In genomic region chr10:75160171-75160900, GRCm38 (mm10) we compare ENCODE assay signal across 12 mouse cellular contexts. TPM values are rescaled to one million over a fixed set of nuclear protein-coding genes. Genes with fewer than 3 reads are reported as not detected.
DNase-seq lines count a peak whose midpoint lies in the region; ATAC-seq lines count a peak whose summit lies in the region.
"Had no signal": no experiment of that assay in that cellular context is flagged by ENCODE, and none has a peak within 500 bp of the region (broad histone marks: within the 10 kb centered on the region; RNA-seq: fewer than 3 reads in every experiment).

No protein-coding gene starts in this region.

- no peaks in the 10 kb centered on the region for H3K27me3 ChIP-seq in limb, embryonic 11.5 days (ENCODE audit: control insufficient read depth, insufficient read depth, low read length)
- H3K27me3 ChIP-seq in limb, embryonic 10.5 days (ENCODE audit: low read depth, poor library complexity, severe bottlenecking) = no peaks in the 10 kb centered on the region
- H3K27me3 ChIP-seq: embryonic facial prominence, embryonic 13.5 days; heart, embryonic 13.5 days; intestine, embryonic 15.5 days had no signal

- no peaks in the 10 kb centered on the region for H3K4me1 ChIP-seq in limb, embryonic 11.5 days (ENCODE audit: control insufficient read depth, insufficient read depth, low read length)
- H3K4me1 ChIP-seq in limb, embryonic 10.5 days = no peaks in the 10 kb centered on the region
- H3K4me1 ChIP-seq: embryonic facial prominence, embryonic 13.5 days; heart, embryonic 13.5 days had no signal

- H3K9me3 ChIP-seq in limb, embryonic 11.5 days (ENCODE audit: control insufficient read depth, low read length) = no peaks in the 10 kb centered on the region
- no peaks in the 10 kb centered on the region for H3K9me3 ChIP-seq in limb, embryonic 10.5 days (replicated peaks)
- H3K9me3 ChIP-seq: embryonic facial prominence, embryonic 13.5 days; heart, embryonic 13.5 days; intestine, embryonic 15.5 days had no signal

- no peak overlapping the region for H3K4me2 ChIP-seq in limb, embryonic 11.5 days (ENCODE audit: low read depth, severe bottlenecking)
- H3K4me2 ChIP-seq: embryonic facial prominence, embryonic 13.5 days; heart, embryonic 13.5 days; intestine, embryonic 15.5 days had no signal

- peak; percentile 33 for DNase-seq in CD4-positive, CD25-positive, alpha-beta regulatory T cell, adult 2 months (ENCODE audit: low read depth, low spot score)
- no peak for DNase-seq in limb, embryonic 11.5 days (ENCODE audit: low spot score)
- no peak for DNase-seq in limb, embryonic 10.5 days (ENCODE audit: low spot score)
- DNase-seq in ZHBTc4 (ENCODE audit: low read depth, low spot score) (peak; percentile 65), MN1 (ENCODE audit: low spot score) (no peak)
- DNase-seq in kidney, postnatal 36 days = peak; percentile 76 to 85
- DNase-seq: thymus, postnatal 4 days had no signal

- H3K4me3 ChIP-seq in limb, embryonic 11.5 days (ENCODE audit: low read depth, low read length) = no peak overlapping the region
- H3K4me3 ChIP-seq in limb, embryonic 10.5 days = no peak overlapping the region
- H3K4me3 ChIP-seq: embryonic facial prominence, embryonic 13.5 days; heart, embryonic 13.5 days; intestine, embryonic 15.5 days had no signal

- whole genome bisulfite sequencing in limb, embryonic 11.5 days = 90% methylated on average over 10 of the region's 10 CpGs
- WGBS in limb, embryonic 10.5 days = 84% methylated on average over 10 of the region's 10 CpGs

- no peak for ATAC-seq in CD4-positive, CD25-positive, alpha-beta regulatory T cell, adult 4 months
- 0 out of 2 replicates have a peak, but pooled peaks have one; percentile 17 for ATAC-seq in limb, embryonic 11.5 days (ENCODE audit: insufficient number of reproducible peaks, low FRiP score, low TSS enrichment, low read depth)
- ATAC-seq in inflammation-experienced regulatory T-cells, adult 6 months = no peak
- ATAC-seq: intestine, embryonic 15.5 days had no signal

- H3K27ac ChIP-seq in limb, embryonic 11.5 days (replicated peaks; ENCODE audit: low read depth, low read length) = no peak overlapping the region
- H3K27ac ChIP-seq in limb, embryonic 10.5 days = no peak overlapping the region
- H3K27ac ChIP-seq: embryonic facial prominence, embryonic 13.5 days; heart, embryonic 13.5 days; intestine, embryonic 15.5 days had no signal

- H3K9ac ChIP-seq in limb, embryonic 11.5 days (ENCODE audit: low read length) = no peak overlapping the region
- H3K9ac ChIP-seq: embryonic facial prominence, embryonic 13.5 days; heart, embryonic 13.5 days; intestine, embryonic 15.5 days had no signal

- H3K36me3 ChIP-seq in limb, embryonic 11.5 days (ENCODE audit: control insufficient read depth, insufficient read depth, low read length) = peaks cover 24% of the 10 kb centered on the region
- peaks cover 99% of the 10 kb centered on the region for H3K36me3 ChIP-seq in limb, embryonic 10.5 days

RNA-seq across cellular contexts. Expression of gene Specc1l, which starts 51.5 kb away (rescaled TPM):
- polyA plus RNA-seq in CD4-positive, CD25-positive, alpha-beta regulatory T cell, adult 4 months (2017; shearing (Covaris generic)) = 10 to 100 TPM; 12.0 to 19.5 TPM
- 23.4 and 24.4 TPM in 2 replicates for polyA plus RNA-seq in limb, embryonic 11.5 days (2014; fragmentation: Nextera tagmentation; extraction: Ambion mirVana)
- 33.5 and 41.9 TPM in 2 replicates for polyA plus RNA-seq in limb, embryonic 10.5 days (2016; fragmentation: Nextera tagmentation; extraction: Ambion mirVana)
- polyA plus RNA-seq in inflammation-experienced regulatory T-cells, adult 6 months (2017; shearing (Covaris generic)) = 10 to 100 TPM; 13.3 to 15.2 (median 13.3) TPM

Comparison
In these comparisons a context has a peak if more than half of its experiments do, and no peak if none do; other contexts are left out.
1. DNase-seq: peak in CD4-positive, CD25-positive, alpha-beta regulatory T cell, adult 2 months (single experiment), ZHBTc4 (single experiment) and kidney, postnatal 36 days (2 of 2); none in limb, embryonic 11.5 days (single experiment), limb, embryonic 10.5 days (single experiment) and MN1 (single experiment).